Comparison of ENCODE assay signal across 8 mouse cellular contexts in the genomic region with DNA sequence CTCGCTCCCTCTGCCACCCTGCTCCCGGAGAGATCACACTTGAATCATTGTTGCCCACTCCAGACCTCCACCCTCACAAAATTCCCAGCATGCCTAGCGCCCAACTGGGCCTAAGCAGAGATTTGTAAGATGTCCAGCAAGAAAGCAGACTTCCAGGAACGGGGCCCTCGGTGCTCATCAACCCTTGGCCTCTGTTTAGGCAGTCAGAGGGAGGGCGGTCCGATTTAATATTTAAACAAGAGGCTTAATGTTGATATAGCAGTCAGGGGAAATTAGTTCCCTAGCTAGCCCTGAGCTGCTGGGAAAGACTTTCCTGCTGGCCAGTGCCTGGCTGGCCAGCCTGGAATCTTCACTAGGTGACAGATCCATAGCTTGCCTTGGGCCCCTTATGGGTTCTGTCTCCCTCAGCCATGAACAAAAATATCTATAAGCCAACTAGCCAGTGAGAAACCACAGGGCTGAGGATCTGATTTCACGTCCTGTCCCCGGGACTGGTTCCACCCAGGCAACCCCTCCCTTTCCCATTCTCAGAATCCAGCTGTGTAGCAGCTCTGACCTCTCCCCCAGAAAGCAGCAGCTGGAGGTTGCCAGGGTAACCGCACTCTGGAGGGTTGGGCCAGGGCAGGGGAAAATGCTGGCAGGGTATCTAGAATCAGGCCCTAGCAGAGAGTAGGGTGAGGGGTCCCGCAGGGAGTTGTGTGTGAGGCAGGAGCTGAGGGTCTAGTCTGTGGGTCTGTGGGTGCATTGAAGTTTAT. TPM values are rescaled to one million over a fixed set of nuclear protein-coding genes. Genes with fewer than 3 reads are reported as not detected.
A peak's percentile ranks its signal among the peaks of the same experiment; 100 is the strongest.
DNase-seq lines count a peak whose midpoint lies in the region; ATAC-seq and TF ChIP-seq lines count a peak whose summit lies in the region.

No protein-coding gene starts in this region.

- peaks cover 26% of the 10 kb centered on the region for H3K4me1 ChIP-seq in heart, embryonic 10.5 days
- peaks cover 4% of the 10 kb centered on the region; the same call in 1 of the 2 replicates for H3K4me1 ChIP-seq in lung, postnatal 0 days (ENCODE audit: insufficient read depth, low read depth, low read length)

- peak; percentile 83 for DNase-seq in ZHBTc4 (ENCODE audit: low read depth, low spot score)
- peak; percentile 85 for DNase-seq in embryo, embryonic 11 days
- no peak for DNase-seq in heart, embryonic 10.5 days (ENCODE audit: low spot score)
- DNase-seq in kidney, adult 9 months: peak; percentile 90
- DNase-seq in lung, postnatal 0 days (ENCODE audit: low spot score): peak; percentile 95
- peak; percentile 86 for DNase-seq in skeletal muscle tissue, adult 2 months (ENCODE audit: low read depth, low spot score)
- DNase-seq in natural killer cell, adult 2 months (ENCODE audit: low spot score in 2 of 2): no peak
- no peak for DNase-seq in frontal cortex, postnatal 10 days (ENCODE audit: low spot score in 2 of 2)

- H3K27me3 ChIP-seq in heart, embryonic 10.5 days (ENCODE audit: insufficient read depth, poor library complexity, severe bottlenecking): no peaks in the 10 kb centered on the region
- no peaks in the 10 kb centered on the region for H3K27me3 ChIP-seq in lung, postnatal 0 days (replicated peaks; ENCODE audit: insufficient read depth, low read length)

- peak; percentile 94 for ATAC-seq in lung, postnatal 0 days

- TF ChIP-seq EP300 in lung, postnatal 0 days (IDR thresholded peaks at IDR 0.05): peak; percentile 76; the same call in 1 of the 2 replicates

- 0 out of 2 replicates have a peak overlapping the region, but pooled peaks have one; percentile 2 for H3K4me2 ChIP-seq in lung, postnatal 0 days (replicated peaks; ENCODE audit: low read depth, low read length)

- no peak overlapping the region for H3K9ac ChIP-seq in lung, postnatal 0 days (replicated peaks; ENCODE audit: low read depth)

- H3K27ac ChIP-seq in heart, embryonic 10.5 days: peak overlapping the region; percentile 63
- H3K27ac ChIP-seq in lung, postnatal 0 days (ENCODE audit: low read length): peak overlapping the region; percentile 85

- no peaks in the 10 kb centered on the region for H3K36me3 ChIP-seq in heart, embryonic 10.5 days
- no peaks in the 10 kb centered on the region for H3K36me3 ChIP-seq in lung, postnatal 0 days (ENCODE audit: insufficient read depth, low read length)

- no peaks in the 10 kb centered on the region for H3K9me3 ChIP-seq in heart, embryonic 10.5 days
- no peaks in the 10 kb centered on the region for H3K9me3 ChIP-seq in lung, postnatal 0 days (ENCODE audit: low read length)

- WGBS in heart, embryonic 10.5 days: 44% methylated on average over 11 of the region's 11 CpGs
- WGBS in lung, postnatal 0 days: 11% methylated on average over 11 of the region's 11 CpGs

- no peak overlapping the region for H3K4me3 ChIP-seq in heart, embryonic 10.5 days
- H3K4me3 ChIP-seq in lung, postnatal 0 days (ENCODE audit: low read depth, low read length): no peak overlapping the region

- TF ChIP-seq CTCF in lung, postnatal 0 days (IDR thresholded peaks at IDR 0.05): no peak

RNA-seq across cellular contexts. Expression of gene A4galt, which starts 28.2 kb away (rescaled TPM):
- not detected in 2 replicates for polyA plus RNA-seq in heart, embryonic 10.5 days (2016; fragmentation: Nextera tagmentation; extraction: Ambion mirVana)
- polyA plus RNA-seq in lung, postnatal 0 days (2015; fragmentation: Nextera tagmentation; extraction: Ambion mirVana): 15.2 and 16.0 TPM in 2 replicates

RNA-seq across cellular contexts. Expression of gene Cyb5r3, which starts 51.0 kb away (rescaled TPM):
- polyA plus RNA-seq in heart, embryonic 10.5 days (2016; fragmentation: Nextera tagmentation; extraction: Ambion mirVana): 177 and 178 TPM in 2 replicates
- 170 and 183 TPM in 2 replicates for polyA plus RNA-seq in lung, postnatal 0 days (2015; fragmentation: Nextera tagmentation; extraction: Ambion mirVana)

Comparison
In these comparisons a context has a peak if more than half of its experiments do, and no peak if none do; other contexts are left out.
1. DNase-seq: peak in ZHBTc4 (single experiment), embryo, embryonic 11 days (single experiment), kidney, adult 9 months (single experiment), lung, postnatal 0 days (single experiment) and skeletal muscle tissue, adult 2 months (single experiment); none in heart, embryonic 10.5 days (single experiment), natural killer cell, adult 2 months (0 of 2) and frontal cortex, postnatal 10 days (0 of 2).
2. RNA of gene A4galt, which starts 28.2 kb away (polyA plus RNA-seq): 15.2 to 16.0 TPM in lung, postnatal 0 days; not detected in heart, embryonic 10.5 days; every median in the first group is over 10 times any median in the second.